8 mouse cellular contexts compared by ENCODE assay signal in genomic region chr17:43458598-43458997, GRCm38 (mm10). TPM values are rescaled to one million over a fixed set of nuclear protein-coding genes. Genes with fewer than 3 reads are reported as not detected.
DNase-seq lines count a peak whose midpoint lies in the region; ATAC-seq and TF ChIP-seq lines count a peak whose summit lies in the region.

No protein-coding gene starts in this region.

- peak; percentile 62 for TF ChIP-seq CTCF in cortical plate, adult 2 months (IDR thresholded peaks at IDR 0.05; ENCODE audit: extremely low read depth, insufficient read depth, low read length)
- TF ChIP-seq CTCF in testis, adult 2 months (IDR thresholded peaks at IDR 0.05; ENCODE audit: control insufficient read depth, insufficient read depth, insufficient replicate concordance, low read depth, low read length) = peak; percentile 42; the same call in 1 of the 2 replicates

- 0 out of 2 replicates have a peak, but pooled peaks have one; percentile 26 for ATAC-seq in hindbrain, embryonic 11.5 days (ENCODE audit: low FRiP score)
- no peak for ATAC-seq in hindbrain, embryonic 13.5 days (ENCODE audit: low FRiP score)

- H3K27me3 ChIP-seq in hindbrain, embryonic 11.5 days (ENCODE audit: control insufficient read depth, insufficient read depth, low read length) = no peaks in the 10 kb centered on the region
- H3K27me3 ChIP-seq in hindbrain, embryonic 13.5 days = no peaks in the 10 kb centered on the region
- no peaks in the 10 kb centered on the region for H3K27me3 ChIP-seq in limb, embryonic 10.5 days (ENCODE audit: low read depth, poor library complexity, severe bottlenecking)
- H3K27me3 ChIP-seq in testis, adult 2 months (ENCODE audit: control insufficient read depth, insufficient read depth, low read length) = no peaks in the 10 kb centered on the region

- H3K4me3 ChIP-seq in hindbrain, embryonic 11.5 days (ENCODE audit: low read depth, low read length) = no peak overlapping the region
- H3K4me3 ChIP-seq in hindbrain, embryonic 13.5 days = no peak overlapping the region
- no peak overlapping the region for H3K4me3 ChIP-seq in cortical plate, adult 2 months (ENCODE audit: insufficient read depth, low read length)
- H3K4me3 ChIP-seq in limb, embryonic 10.5 days = no peak overlapping the region
- no peak overlapping the region for H3K4me3 ChIP-seq in testis, adult 2 months (ENCODE audit: control insufficient read depth, low read depth, low read length)

- 16% methylated on average over 9 of the region's 9 CpGs for WGBS in hindbrain, embryonic 11.5 days
- WGBS in hindbrain, embryonic 13.5 days = 14% methylated on average over 9 of the region's 9 CpGs
- 21% methylated on average over 9 of the region's 9 CpGs for WGBS in limb, embryonic 10.5 days

- H3K27ac ChIP-seq in hindbrain, embryonic 11.5 days (ENCODE audit: low read depth, low read length) = no peak overlapping the region
- H3K27ac ChIP-seq in hindbrain, embryonic 13.5 days = no peak overlapping the region
- no peak overlapping the region for H3K27ac ChIP-seq in cortical plate, adult 2 months (ENCODE audit: insufficient read depth, low read length)
- H3K27ac ChIP-seq in limb, embryonic 10.5 days = no peak overlapping the region
- H3K27ac ChIP-seq in testis, adult 2 months (ENCODE audit: control insufficient read depth, insufficient read depth, low read depth, low read length) = no peak overlapping the region

- peak; percentile 86 for DNase-seq in hindbrain, embryonic 11.5 days (ENCODE audit: low spot score)
- peak; percentile 83 for DNase-seq in gastrocnemius, postnatal 14 days
- peak; percentile 82 for DNase-seq in kidney, adult 18-20 months
- peak; percentile 75 for DNase-seq in limb, embryonic 10.5 days (ENCODE audit: low spot score)
- DNase-seq in neural tube, embryonic 10.5 days (ENCODE audit: extremely low spot score, low spot score) = peak; percentile 70

- TF ChIP-seq POLR2A in cortical plate, adult 2 months (IDR thresholded peaks at IDR 0.05; ENCODE audit: extremely low read depth, insufficient read depth, low read length) = no peak
- no peak for TF ChIP-seq POLR2A in testis, adult 2 months (IDR thresholded peaks at IDR 0.05; ENCODE audit: control insufficient read depth, low read depth, low read length)

- H3K36me3 ChIP-seq in hindbrain, embryonic 11.5 days (ENCODE audit: control insufficient read depth, insufficient read depth, low read length) = no peaks in the 10 kb centered on the region
- no peaks in the 10 kb centered on the region for H3K36me3 ChIP-seq in hindbrain, embryonic 13.5 days
- H3K36me3 ChIP-seq in limb, embryonic 10.5 days = no peaks in the 10 kb centered on the region
- H3K36me3 ChIP-seq in testis, adult 2 months (ENCODE audit: control insufficient read depth, insufficient read depth, low read length) = no peaks in the 10 kb centered on the region

- H3K4me2 ChIP-seq in hindbrain, embryonic 11.5 days (replicated peaks; ENCODE audit: low read depth, low read length) = no peak overlapping the region
- H3K4me2 ChIP-seq in hindbrain, embryonic 13.5 days = no peak overlapping the region

- intact Hi-C loops in gastrocnemius, postnatal 14 days (cut with DNase I; ENCODE audit: low total_unique reads) = loop anchor here (5.0 kb wide), 1 partner anchor 131 kb away; no protein-coding TSS in a partner anchor

- H3K9ac ChIP-seq in hindbrain, embryonic 11.5 days (ENCODE audit: low read depth, low read length) = no peak overlapping the region
- H3K9ac ChIP-seq in hindbrain, embryonic 13.5 days = no peak overlapping the region

- no peaks in the 10 kb centered on the region for H3K9me3 ChIP-seq in hindbrain, embryonic 11.5 days (ENCODE audit: control insufficient read depth, low read length)
- no peaks in the 10 kb centered on the region for H3K9me3 ChIP-seq in hindbrain, embryonic 13.5 days
- H3K9me3 ChIP-seq in limb, embryonic 10.5 days (replicated peaks) = no peaks in the 10 kb centered on the region

- no peaks in the 10 kb centered on the region; the same call in 1 of the 2 replicates for H3K4me1 ChIP-seq in hindbrain, embryonic 11.5 days (replicated peaks; ENCODE audit: control insufficient read depth, insufficient read depth, low read length)
- peaks cover 10% of the 10 kb centered on the region for H3K4me1 ChIP-seq in hindbrain, embryonic 13.5 days (replicated peaks)
- H3K4me1 ChIP-seq in cortical plate, adult 2 months (ENCODE audit: control insufficient read depth, insufficient read depth, low read length) = no peaks in the 10 kb centered on the region
- peaks cover 11% of the 10 kb centered on the region for H3K4me1 ChIP-seq in limb, embryonic 10.5 days
- H3K4me1 ChIP-seq in testis, adult 2 months (ENCODE audit: control insufficient read depth, insufficient read depth, low read length) = peaks cover 17% of the 10 kb centered on the region

RNA-seq across cellular contexts. Expression of gene Mep1a, which starts 44.0 kb away (rescaled TPM):
- not detected in 2 replicates for polyA plus RNA-seq in hindbrain, embryonic 11.5 days (2014; fragmentation: Nextera tagmentation; extraction: Ambion mirVana)
- not detected in 2 replicates for polyA plus RNA-seq in hindbrain, embryonic 13.5 days (2015; fragmentation: Nextera tagmentation; extraction: Ambion mirVana)
- polyA plus RNA-seq in cortical plate, adult 2 months (2012; rRNA removed) = 0.02 TPM in 1 of 2 replicates, not detected in the other
- total RNA-seq in gastrocnemius, postnatal 14 days (2021) = not detected
- polyA plus RNA-seq in limb, embryonic 10.5 days (2016; fragmentation: Nextera tagmentation; extraction: Ambion mirVana) = not detected in 2 replicates
- 0.14 and 0.53 TPM in 2 replicates for polyA plus RNA-seq in testis, adult 2 months (2012; rRNA removed)
